Mouse (Mus musculus) CH12.LX (cell line): ENCODE measurements around the gene Pcyt2. TPM values are rescaled to one million over a fixed set of nuclear protein-coding genes. Genes with fewer than 3 reads are reported as not detected.

ENCODE experiments used
- DNase-seq: peaks from one replicate; pipeline ENCODE4 v3.0.0-alpha.2; 2013; ENCODE audit errors: extremely low read depth
- H3K27ac ChIP-seq: 2 replicates; pipeline ENCODE4 v1.5.1; 2012; ENCODE audit warnings: low read depth, mild to moderate bottlenecking, control low read depth, moderate library complexity; ENCODE audit not compliant: insufficient read depth
- H3K27me3 ChIP-seq: replicated peaks from 2 replicates; pipeline ENCODE3; 2012; ENCODE audit warnings: inconsistent platforms
- H3K36me3 ChIP-seq, 2 experiments: replicated peaks in 1 of 2; 2 replicates each; pipeline versions ENCODE3 to v1.6.1; 2012; ENCODE audit warnings: inconsistent platforms in 1 of 2, low read length in 1 of 2, mild to moderate bottlenecking in 1 of 2, mixed read lengths in 1 of 2, moderate library complexity in 1 of 2; ENCODE audit not compliant: control insufficient read depth in 1 of 2, insufficient read depth in 1 of 2
- H3K4me1 ChIP-seq, 2 experiments: 2 replicates each; pipeline ENCODE4 v1.6.1; 2012; ENCODE audit warnings: inconsistent platforms in 1 of 2, moderate library complexity in 1 of 2; ENCODE audit not compliant: insufficient read depth in 2 of 2, control insufficient read depth in 1 of 2
- H3K4me2 ChIP-seq: 2 replicates; pipeline ENCODE4 v1.6.1; 2012; ENCODE audit warnings: low read depth, mild to moderate bottlenecking, control low read depth; ENCODE audit not compliant: poor library complexity, insufficient read depth, severe bottlenecking
- H3K4me3 ChIP-seq, 3 experiments: fragments of 150-350 bp in 1 of 3; sonication (generic) in 1 of 3; replicated peaks in 1 of 3; 2 replicates each; pipeline versions ENCODE3 to v1.5.1; 2011 to 2012; ENCODE audit warnings: low read depth in 2 of 3, low read length in 2 of 3, mild to moderate bottlenecking in 2 of 3, moderate library complexity in 2 of 3, control low read depth in 1 of 3, improper control_type of control experiment in 1 of 3, inconsistent platforms in 1 of 3, mixed read lengths in 1 of 3; ENCODE audit not compliant: poor library complexity in 1 of 3
- H3K79me2 ChIP-seq: replicated peaks from 2 replicates; pipeline ENCODE4 v1.6.1; 2012; ENCODE audit warnings: mild to moderate bottlenecking, moderate library complexity; ENCODE audit not compliant: control insufficient read depth, poor library complexity, insufficient read depth, severe bottlenecking; ENCODE audit errors: extremely low read depth
- H3K9ac ChIP-seq: 2 replicates; pipeline ENCODE4 v1.6.1; 2012; ENCODE audit warnings: low read depth, mild to moderate bottlenecking, control low read depth, moderate library complexity; ENCODE audit not compliant: insufficient read depth
- H3K9me3 ChIP-seq: replicated peaks from 2 replicates; pipeline ENCODE3; 2012; ENCODE audit warnings: low read length, inconsistent platforms, mixed read lengths
- CHD2 ChIP-seq: IDR thresholded peaks from 2 replicates; pipeline ENCODE4 v1.6.1; 2011; ENCODE audit warnings: low read length, improper control_type of control experiment
- CTCF ChIP-seq, 2 experiments: IDR thresholded peaks in 1 of 2; conservative IDR thresholded peaks in 1 of 2; 2 replicates each; pipeline ENCODE4 v1.5.1; 2011 to 2012; ENCODE audit warnings: low read depth in 2 of 2, low read length in 2 of 2, improper control_type of control experiment in 1 of 2, inconsistent platforms in 1 of 2, mild to moderate bottlenecking in 1 of 2, moderate library complexity in 1 of 2
- EP300 ChIP-seq: IDR thresholded peaks from 2 replicates; pipeline ENCODE4 v1.6.1; 2011; ENCODE audit warnings: low read length, improper control_type of control experiment
- HCFC1 ChIP-seq: IDR thresholded peaks from 2 replicates; pipeline ENCODE4 v1.6.1; 2012; ENCODE audit warnings: low read depth, mild to moderate bottlenecking, inconsistent platforms, low read length, improper control_type of control experiment
- JUN ChIP-seq: IDR thresholded peaks from 2 replicates; pipeline ENCODE4 v1.6.1; 2011; ENCODE audit warnings: low read depth, mild to moderate bottlenecking, low read length, improper control_type of control experiment, moderate library complexity; ENCODE audit not compliant: insufficient read depth
- KAT2A ChIP-seq: IDR thresholded peaks from 2 replicates; pipeline ENCODE4 v1.6.1; 2012; ENCODE audit warnings: low read length, improper control_type of control experiment, inconsistent platforms; ENCODE audit not compliant: insufficient replicate concordance
- MAFK ChIP-seq: IDR thresholded peaks from 2 replicates; pipeline ENCODE4 v1.6.1; 2011; ENCODE audit warnings: low read length, improper control_type of control experiment; ENCODE audit not compliant: insufficient replicate concordance
- MAX ChIP-seq: IDR thresholded peaks from 2 replicates; pipeline ENCODE4 v1.6.1; 2011; ENCODE audit warnings: low read length, improper control_type of control experiment
- MAZ ChIP-seq: IDR thresholded peaks from 2 replicates; pipeline ENCODE4 v1.6.1; 2012; ENCODE audit warnings: low read depth, mild to moderate bottlenecking, inconsistent platforms, low read length, improper control_type of control experiment, moderate library complexity
- POLR2AphosphoS2 ChIP-seq: IDR thresholded peaks from 2 replicates; pipeline ENCODE4 v1.6.1; 2011; ENCODE audit warnings: low read depth, low read length, improper control_type of control experiment
- RAD21 ChIP-seq: IDR thresholded peaks from 2 replicates; pipeline ENCODE4 v1.6.1; 2011; ENCODE audit warnings: low read depth, mild to moderate bottlenecking, low read length, improper control_type of control experiment, moderate library complexity
- RCOR1 ChIP-seq: conservative IDR thresholded peaks from 2 replicates; pipeline ENCODE4 v1.6.1; 2012; ENCODE audit warnings: low read depth, mild to moderate bottlenecking, inconsistent platforms, low read length, improper control_type of control experiment
- SIN3A ChIP-seq: IDR thresholded peaks from 2 replicates; pipeline ENCODE4 v1.6.1; 2012; ENCODE audit warnings: low read length, improper control_type of control experiment, inconsistent platforms
- TBP ChIP-seq: conservative IDR thresholded peaks from 2 replicates; pipeline ENCODE4 v1.6.1; 2011; ENCODE audit warnings: low read depth, low read length, improper control_type of control experiment
- TCF12 ChIP-seq: IDR thresholded peaks from 2 replicates; pipeline ENCODE4 v1.6.1; 2014; ENCODE audit warnings: low read depth, mild to moderate bottlenecking, inconsistent platforms, low read length, improper control_type of control experiment
- UBTF ChIP-seq: IDR thresholded peaks from 2 replicates; pipeline ENCODE4 v1.6.1; 2012; ENCODE audit warnings: low read depth, mild to moderate bottlenecking, inconsistent platforms, low read length, improper control_type of control experiment, moderate library complexity
- USF2 ChIP-seq: conservative IDR thresholded peaks from 2 replicates; pipeline ENCODE4 v1.6.1; 2011; ENCODE audit warnings: low read depth, low read length, improper control_type of control experiment
- ZMIZ1 ChIP-seq: IDR thresholded peaks from 2 replicates; pipeline ENCODE4 v1.6.1; 2012; ENCODE audit warnings: low read depth, mild to moderate bottlenecking, inconsistent platforms, low read length, improper control_type of control experiment
- ZNF384 ChIP-seq: IDR thresholded peaks from 2 replicates; pipeline ENCODE4 v1.6.1; 2012; ENCODE audit warnings: low read depth, low read length, improper control_type of control experiment, inconsistent platforms
- dilution Hi-C: fragments of 300-500 bp; cut with MboI; formaldehyde crosslinking; loops from 2 replicates; pipeline ENCODE4 v1.14.3; 2020; ENCODE audit warnings: low sequenced_read_pairs; ENCODE audit not compliant: extremely low pct_unique_long_range_greater_than_20kb, extremely low pct_ligation_motif_present
- in situ Hi-C: fragments of 300-500 bp; cut with MboI; formaldehyde crosslinking; loops from 3 replicates; pipeline ENCODE4 v1.14.3; 2019; ENCODE audit warnings: low sequenced_read_pairs, low pct_ligation_motif_present, low pct_unique_long_range_greater_than_20kb, mixed read lengths
- polyA plus RNA-seq: library from polyadenylated mRNA; unstranded; fragments of >175 nt; gene quantifications from 2 replicates; pipeline ENCODE4 v1.2.1, GENCODE M21; 2012; ENCODE audit warnings: low read depth; ENCODE audit not compliant: insufficient read length
- total RNA-seq, 2 experiments: library from RNA; depleted of rRNA; stranded (reverse); fragments of 300-350 nt in 1 of 2; fragments of >200 nt in 1 of 2; gene quantifications; 2 replicates each; pipeline ENCODE4 v1.2.3; 2012 to 2014

The Pcyt2 gene
- total and polyA plus RNA-seq, 3 experiments: 154 to 166 (median 155) TPM

- dilution Hi-C loops: no loop called here
- Histone ChIP-seq H3K4me2 (peak overlapping the region; percentile 79), H3K4me1 (peaks cover 4 to 40% of the 10 kb centered on the region in 2 experiments), H3K27ac (no peak overlapping the region), H3K27me3 (no peaks in the 10 kb centered on the region), H3K9me3 (no peaks in the 10 kb centered on the region), H3K36me3 (peaks cover 40 to 48% of the 10 kb centered on the region in 2 experiments), H3K9ac (peak overlapping the region; percentile 78; the same call in 1 of the 2 replicates), H3K4me3 (peak overlapping the region; percentile 81 to 93 (median 91)), H3K79me2 (peaks cover 48% of the 10 kb centered on the region)
- TF ChIP-seq SIN3A (no peak), EP300 (no peak), MAZ (no peak), RCOR1 (no peak), USF2 (no peak), MAFK (no peak), MAX (no peak), CHD2 (no peak), HCFC1 (no peak), CTCF (conservative IDR thresholded peaks at IDR 0.05 in 1 of 2, IDR thresholded peaks at IDR 0.05 in 1 of 2; ENCODE audit: low read depth in 2 of 2, low read length in 2 of 2) (no peak), ZMIZ1 (no peak), KAT2A (no peak), JUN (no peak), TCF12 (no peak), ZNF384 (no peak), TBP (no peak), UBTF (no peak), RAD21 (no peak)
- DNase-seq: peak; percentile 33
- in situ Hi-C loops: no loop called here
These were observed 46.6 kb downstream of the Pcyt2 start for GRCm38 (mm10) chr11:120571122-120571521.

GRCm38 (mm10) chr11:120568324-120568723 is 49.4 kb downstream of the Pcyt2 start:
- in situ Hi-C loops (loop anchor here (5.0 kb wide), 1 partner anchor 46 kb away; no protein-coding TSS in a partner anchor), dilution Hi-C loops (no loop called here)
- Histone ChIP-seq H3K79me2 (peaks cover 44% of the 10 kb centered on the region), H3K9me3 (no peaks in the 10 kb centered on the region), H3K9ac (no peak overlapping the region), H3K27ac (no peak overlapping the region), H3K4me2 (no peak overlapping the region), H3K4me3 (no peak overlapping the region), H3K27me3 (no peaks in the 10 kb centered on the region), H3K4me1 (peaks cover 4 to 27% of the 10 kb centered on the region in 2 experiments), H3K36me3 (peaks cover 62 to 72% of the 10 kb centered on the region in 2 experiments)
- DNase-seq: no peak
- no peak for TF ChIP-seq POLR2AphosphoS2
- peak; percentile 73 for TF ChIP-seq MAFK
